Mouse (Mus musculus): ENCODE measurements around the gene Gm10217.

DNA sequence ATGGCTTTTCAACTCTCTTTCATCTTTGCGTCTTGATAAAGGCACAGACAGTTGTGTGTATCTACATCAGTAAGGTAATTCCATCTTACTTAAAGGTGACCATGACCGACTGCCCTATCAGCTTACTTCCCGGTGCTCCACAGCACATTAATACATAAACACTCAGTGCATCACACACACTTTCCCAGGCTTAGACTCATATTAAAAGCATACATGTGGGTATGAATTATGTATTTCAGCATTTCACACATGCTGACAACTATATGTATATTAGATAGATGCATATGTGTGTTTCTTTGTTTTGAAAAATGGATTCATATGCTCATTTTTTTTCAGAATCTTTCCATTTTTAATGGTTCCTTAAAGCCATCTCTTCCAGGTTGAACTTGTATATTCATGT, 23.8 kb upstream of the Gm10217 start:
- TF ChIP-seq CTCF (IDR thresholded peaks at IDR 0.05; ENCODE audit: low read depth) (no peak), EP300 (IDR thresholded peaks at IDR 0.05; ENCODE audit: low read depth) (no peak)

All from liver, embryonic 14.5 days (tissue).